Mouse (Mus musculus) forebrain, embryonic 15.5 days (tissue): ENCODE data around the gene Gm9736. TPM values are rescaled to one million over a fixed set of nuclear protein-coding genes. Genes with fewer than 3 reads are reported as not detected.
"Not testable (repeated sequence)": the region's sequence is repeated elsewhere in the genome, so short reads cannot be mapped to it uniquely, and the experiment has no call there.

Source experiments
- ATAC-seq: fragments of 200-750 bp; cut with Nextera tagmentation; replicated peaks from 2 replicates; pipeline ENCODE4 v1.8.0; 2017; ENCODE audit warnings: mild to moderate bottlenecking, moderate TSS enrichment, moderate library complexity
- H3K27ac ChIP-seq: fragments of 300-500 bp; sonication (generic); replicated peaks from 2 replicates; pipeline ENCODE4 v1.5.1; 2015; ENCODE audit warnings: mild to moderate bottlenecking, inconsistent platforms
- H3K27me3 ChIP-seq: fragments of 300-500 bp; sonication (generic); 2 replicates; pipeline ENCODE4 v1.6.1; 2015; ENCODE audit warnings: inconsistent platforms
- H3K36me3 ChIP-seq: fragments of 300-500 bp; sonication (generic); 2 replicates; pipeline ENCODE4 v1.6.1; 2015; ENCODE audit warnings: mild to moderate bottlenecking, inconsistent platforms
- H3K4me1 ChIP-seq: fragments of 300-500 bp; sonication (generic); 2 replicates; pipeline ENCODE4 v1.6.1; 2015; ENCODE audit warnings: inconsistent platforms
- H3K4me2 ChIP-seq: fragments of 300-500 bp; sonication (generic); replicated peaks from 2 replicates; pipeline ENCODE4 v1.6.1; 2015; ENCODE audit warnings: mild to moderate bottlenecking, inconsistent platforms
- H3K4me3 ChIP-seq: fragments of 300-500 bp; sonication (generic); 2 replicates; pipeline ENCODE4 v1.5.1; 2015; ENCODE audit warnings: mild to moderate bottlenecking, inconsistent platforms
- H3K9ac ChIP-seq: fragments of 300-500 bp; sonication (generic); replicated peaks from 2 replicates; pipeline ENCODE4 v1.6.1; 2015; ENCODE audit warnings: mild to moderate bottlenecking, inconsistent platforms
- H3K9me3 ChIP-seq: fragments of 300-500 bp; sonication (generic); 2 replicates; pipeline ENCODE4 v1.6.1; 2016; ENCODE audit warnings: inconsistent platforms
- WGBS: fragments of 180-500 bp; shearing (Covaris S2); methylation state at CpG from one replicate; pipeline ENCODE4 v1.1.7; 2015; ENCODE audit warnings: mixed read lengths; 5-methylcytosine and 5-hydroxymethylcytosine counted together
- polyA plus RNA-seq: library from polyadenylated mRNA; unstranded; fragments of >200 nt; fragmentation: Nextera tagmentation; extraction: Ambion mirVana; gene quantifications from 2 replicates; pipeline ENCODE4 v1.2.1, GENCODE M21; 2015

Gene Gm9736
- polyA plus RNA-seq, 1 experiment from 2014 or later = not detected

DNA sequence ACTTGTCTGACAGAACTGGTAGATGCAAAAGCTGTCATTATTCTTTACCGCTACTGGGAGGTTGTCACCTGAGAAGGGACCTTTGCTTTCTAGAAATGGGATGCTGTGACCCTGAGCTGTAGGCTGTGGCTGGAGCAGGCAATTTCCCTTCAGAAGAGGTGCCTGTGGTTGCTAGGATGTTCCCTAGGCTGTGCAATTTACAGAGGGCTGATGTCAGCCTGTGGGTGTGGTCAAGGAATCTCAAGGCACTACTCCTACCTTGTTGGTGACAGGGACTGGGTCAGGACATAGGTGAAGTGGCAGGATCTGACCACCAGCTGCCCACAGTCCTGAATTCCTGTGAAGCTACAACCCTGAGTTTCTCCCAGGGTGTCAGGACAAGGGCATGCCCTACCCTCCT, 18.6 kb upstream of the Gm9736 start:
- WGBS = 87% methylated on average over 1 of the region's 1 CpGs
- no peak for ATAC-seq

DNA sequence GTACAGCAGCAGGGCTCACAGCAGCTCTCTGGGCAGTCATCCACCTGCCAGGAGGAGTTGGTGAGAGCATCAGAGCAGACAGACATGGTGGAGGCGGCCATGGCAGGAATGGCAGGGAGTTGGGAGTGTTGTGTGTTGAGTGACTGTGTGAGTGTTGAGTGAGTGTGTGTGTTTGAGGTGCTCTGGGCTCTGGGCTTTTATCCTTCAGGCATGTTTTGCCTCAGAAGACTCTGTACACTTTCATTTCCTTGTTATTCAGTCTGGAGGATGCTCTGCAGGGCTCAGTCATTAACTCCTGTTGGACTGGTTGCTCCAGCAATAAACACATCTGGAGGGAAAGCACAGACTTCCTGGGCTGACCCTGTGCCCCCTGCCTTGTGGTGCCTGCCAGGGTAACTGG, 8.4 kb upstream of the Gm9736 start, which contains the start of gene Gm3233:
Gm3233 (minus strand) TSS at position 101 of the 400 bp plus-strand sequence.
- not testable (repeated sequence) for H3K27me3 ChIP-seq, H3K4me2 ChIP-seq, H3K9ac ChIP-seq, H3K4me3 ChIP-seq, H3K36me3 ChIP-seq, H3K4me1 ChIP-seq, ATAC-seq, H3K9me3 ChIP-seq, H3K27ac ChIP-seq
- WGBS = no CpG with 5 or more reads among the region's 1 CpGs

More for the DNA sequence above, 18.6 kb upstream of the Gm9736 start:
- no peaks in the 10 kb centered on the region for H3K27me3 ChIP-seq
- H3K4me2 ChIP-seq = no peak overlapping the region
- no peak overlapping the region for H3K4me3 ChIP-seq
- H3K27ac ChIP-seq = no peak overlapping the region
- no peak overlapping the region for H3K9ac ChIP-seq
- no peaks in the 10 kb centered on the region for H3K9me3 ChIP-seq
- no peaks in the 10 kb centered on the region for H3K4me1 ChIP-seq
- no peaks in the 10 kb centered on the region for H3K36me3 ChIP-seq

DNA sequence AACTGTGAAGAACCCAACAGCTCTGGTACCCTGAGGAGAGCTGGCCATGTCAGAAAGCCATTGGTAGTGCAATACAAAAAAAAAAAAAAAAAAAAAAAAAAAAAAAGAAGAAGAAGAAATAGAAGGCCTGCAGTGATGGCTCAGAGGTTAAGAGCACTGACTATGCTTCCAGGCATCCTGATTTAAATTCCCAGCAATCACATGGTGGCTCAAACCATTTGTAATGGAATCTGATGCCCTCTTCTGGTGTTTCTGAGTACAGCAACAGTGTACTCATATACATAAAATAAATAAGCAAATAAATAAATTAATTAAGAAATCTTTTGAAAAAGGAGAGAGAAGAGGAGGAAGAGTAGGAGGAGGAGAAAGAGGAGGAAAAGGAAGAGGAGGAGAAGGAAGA, 2.3 kb upstream of the Gm9736 start:
- Histone ChIP-seq H3K9me3 (no peaks in the 10 kb centered on the region), H3K4me2 (no peak overlapping the region), H3K4me3 (no peak overlapping the region), H3K4me1 (no peaks in the 10 kb centered on the region), H3K9ac (no peak overlapping the region), H3K36me3 (no peaks in the 10 kb centered on the region), H3K27ac (no peak overlapping the region), H3K27me3 (no peaks in the 10 kb centered on the region)
- ATAC-seq = no peak

DNA sequence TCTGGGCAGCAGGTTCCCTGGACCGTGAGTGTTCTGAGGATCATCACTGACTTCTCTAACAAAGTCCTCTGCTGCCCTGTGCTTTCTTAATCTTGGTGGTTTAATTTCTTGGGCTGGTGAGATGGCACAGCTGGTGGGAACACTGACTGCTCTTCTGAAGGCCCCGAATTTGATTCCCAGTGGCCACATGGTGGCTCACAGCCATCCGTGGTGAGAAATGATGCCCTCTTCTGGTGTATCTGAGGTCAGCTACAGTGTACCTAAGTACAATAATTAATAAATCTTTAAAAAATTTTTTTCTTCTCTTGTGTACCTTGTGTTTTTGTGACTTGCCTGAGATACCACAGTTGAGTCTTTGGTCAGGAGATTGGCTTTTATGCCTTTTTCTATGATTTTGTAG, 1.2 kb upstream of the Gm9736 start:
- H3K36me3 ChIP-seq, H3K27me3 ChIP-seq, H3K9ac ChIP-seq, H3K27ac ChIP-seq, ATAC-seq, H3K4me2 ChIP-seq, H3K4me1 ChIP-seq, H3K9me3 ChIP-seq, H3K4me3 ChIP-seq: not testable (repeated sequence)
- 66% methylated on average over 3 of the region's 3 CpGs for WGBS

DNA sequence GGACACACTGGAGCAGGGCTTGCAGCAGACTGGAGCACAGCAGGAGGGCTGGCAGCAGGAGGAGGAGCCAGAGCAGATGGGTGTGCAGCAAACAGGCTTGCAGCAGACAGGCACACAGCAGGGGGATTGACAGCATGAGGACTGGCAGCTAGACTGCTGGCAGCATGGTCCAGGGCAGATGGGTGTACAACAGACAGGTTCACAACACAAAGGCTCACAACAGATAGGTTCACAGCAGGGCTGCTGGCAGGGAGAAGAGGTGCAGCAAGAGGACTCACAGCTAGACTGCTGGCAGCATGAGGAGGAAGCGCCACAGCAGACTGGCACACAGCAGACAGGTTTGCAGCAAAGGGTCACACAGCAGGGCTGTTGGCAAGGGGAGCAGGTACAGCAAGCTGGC, 468 bp downstream of the Gm9736 start:
- not testable (repeated sequence) for H3K4me1 ChIP-seq, H3K9ac ChIP-seq, ATAC-seq, H3K9me3 ChIP-seq, H3K4me2 ChIP-seq, H3K36me3 ChIP-seq, H3K4me3 ChIP-seq, H3K27ac ChIP-seq, H3K27me3 ChIP-seq
- WGBS = 73% methylated on average over 1 of the region's 1 CpGs

DNA sequence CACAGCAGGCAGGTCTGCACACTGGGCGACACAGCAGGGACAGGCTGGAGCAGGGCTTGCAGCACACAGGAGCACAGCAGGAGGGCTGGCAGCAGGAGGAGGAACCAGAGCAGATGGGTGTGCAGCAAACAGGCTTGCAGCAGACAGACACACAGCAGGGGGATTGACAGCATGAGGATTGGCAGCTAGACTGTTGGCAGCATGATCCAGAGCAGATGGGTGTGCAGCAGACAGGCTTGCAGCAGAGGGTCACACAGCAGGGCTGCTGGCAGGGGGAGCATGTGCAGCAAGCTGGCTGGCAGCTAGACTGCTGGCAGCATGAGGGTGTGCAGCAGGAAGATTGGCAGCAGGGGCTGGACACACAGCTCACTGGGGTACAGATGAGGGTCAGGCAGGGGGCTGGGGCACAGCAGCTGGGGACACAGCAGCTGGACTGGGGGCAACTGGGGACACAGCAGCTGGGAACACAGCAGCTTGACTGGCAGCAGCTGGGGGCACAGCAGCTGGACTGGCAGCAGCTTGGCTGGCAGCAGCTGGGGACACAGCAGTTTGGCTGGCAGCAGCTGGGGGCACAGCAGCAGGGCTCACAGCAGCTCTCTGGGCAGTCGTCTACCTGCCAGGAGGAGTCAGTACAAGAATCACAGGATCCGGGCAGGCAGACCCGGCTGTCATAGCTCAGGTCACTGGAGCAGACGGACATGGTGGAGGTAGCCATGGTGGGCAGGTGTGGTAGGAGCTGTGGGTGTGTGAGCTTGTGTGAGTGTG, 9.0 kb downstream of the Gm9736 start, which contains the start of gene Gm18596:
Gm18596 (minus strand) TSS at position 715 of the 765 bp plus-strand sequence.
- H3K27me3 ChIP-seq, H3K9me3 ChIP-seq, H3K9ac ChIP-seq, H3K4me2 ChIP-seq, H3K4me3 ChIP-seq, H3K36me3 ChIP-seq, ATAC-seq, H3K4me1 ChIP-seq: not testable (repeated sequence)
- 47% methylated on average over 5 of the region's 5 CpGs for WGBS
- H3K27ac ChIP-seq = 0 out of 2 replicates have a peak within 1 kb of the TSS, but pooled peaks have one; percentile 15

DNA sequence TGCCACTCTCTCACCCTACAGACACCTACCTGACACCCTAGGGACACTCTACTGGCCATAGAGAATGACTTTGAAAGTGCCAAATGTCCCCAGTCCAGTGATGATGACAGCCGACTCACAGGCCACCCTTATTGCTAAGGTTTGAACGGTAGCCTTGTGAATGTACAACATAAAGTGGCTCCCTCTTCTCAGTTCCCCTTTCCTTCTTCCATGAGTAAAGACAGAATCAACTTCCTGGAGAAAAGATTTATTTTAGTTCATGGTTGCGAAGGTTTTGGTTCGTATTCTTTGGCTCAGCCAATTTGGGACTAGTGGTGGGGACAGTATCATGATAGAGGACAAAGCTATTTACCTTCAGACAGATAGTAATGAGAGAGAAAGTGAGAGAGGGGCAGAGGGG, 12.2 kb downstream of the Gm9736 start:
- 94% methylated on average over 4 of the region's 4 CpGs for WGBS
- H3K36me3 ChIP-seq = no peaks in the 10 kb centered on the region
- no peak overlapping the region for H3K27ac ChIP-seq
- no peak for ATAC-seq
- H3K4me3 ChIP-seq = no peak overlapping the region
- no peak overlapping the region for H3K4me2 ChIP-seq
- H3K9ac ChIP-seq = no peak overlapping the region
- no peaks in the 10 kb centered on the region for H3K4me1 ChIP-seq
- H3K27me3 ChIP-seq = no peaks in the 10 kb centered on the region
- H3K9me3 ChIP-seq = no peaks in the 10 kb centered on the region; the same call in 1 of the 2 replicates

DNA sequence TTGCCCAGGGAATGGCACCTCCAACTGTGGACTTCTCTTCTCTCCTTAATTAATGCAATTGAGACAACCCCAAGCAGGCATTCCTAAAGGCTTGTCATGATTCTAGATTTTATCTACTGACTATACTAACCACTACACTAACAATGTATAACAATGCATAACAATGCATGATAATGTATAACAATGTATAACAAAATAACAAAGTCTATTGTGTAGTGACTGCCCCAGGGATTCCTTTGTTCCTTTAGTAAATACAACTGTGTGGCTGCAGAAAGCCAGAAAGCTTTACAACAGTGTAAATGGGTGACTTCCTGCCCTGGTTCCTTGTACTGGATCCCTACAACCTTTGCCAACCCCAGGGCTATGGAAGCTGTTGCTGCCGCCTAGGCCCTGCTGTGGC, 15.2 kb downstream of the Gm9736 start:
- Histone ChIP-seq H3K27ac (no peak overlapping the region), H3K4me2 (no peak overlapping the region), H3K4me3 (no peak overlapping the region), H3K27me3 (no peaks in the 10 kb centered on the region), H3K9me3 (no peaks in the 10 kb centered on the region; the same call in 1 of the 2 replicates), H3K9ac (no peak overlapping the region), H3K4me1 (no peaks in the 10 kb centered on the region), H3K36me3 (no peaks in the 10 kb centered on the region)
- WGBS = 93% methylated on average over 1 of the region's 1 CpGs
- ATAC-seq = no peak

DNA sequence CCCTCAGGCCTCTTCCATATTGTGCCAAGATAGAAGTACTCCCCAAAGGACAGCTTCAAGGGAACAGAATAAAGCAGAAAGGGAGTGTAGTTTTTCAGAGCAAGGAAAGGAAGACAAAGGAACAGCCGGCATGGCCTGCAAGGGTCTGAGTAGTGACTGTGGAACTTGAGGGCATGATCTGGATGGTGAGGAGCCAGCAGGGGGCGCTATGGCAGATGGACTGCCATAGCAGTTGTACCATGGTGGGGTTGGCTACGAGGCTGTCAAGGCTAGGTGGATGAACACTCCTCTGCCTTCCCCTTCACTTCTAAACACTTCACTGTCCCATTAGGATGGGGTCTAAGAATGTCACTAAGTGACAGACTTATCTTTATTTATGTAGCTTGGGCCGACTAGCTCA, 21.9 kb downstream of the Gm9736 start:
- H3K4me3 ChIP-seq = no peak overlapping the region
- no peaks in the 10 kb centered on the region for H3K9me3 ChIP-seq
- no peak overlapping the region for H3K27ac ChIP-seq
- no peaks in the 10 kb centered on the region for H3K27me3 ChIP-seq
- no peaks in the 10 kb centered on the region for H3K36me3 ChIP-seq
- H3K4me2 ChIP-seq = no peak overlapping the region
- no peak for ATAC-seq
- H3K4me1 ChIP-seq = no peaks in the 10 kb centered on the region
- WGBS = 50% methylated on average over 4 of the region's 4 CpGs
- H3K9ac ChIP-seq = no peak overlapping the region

DNA sequence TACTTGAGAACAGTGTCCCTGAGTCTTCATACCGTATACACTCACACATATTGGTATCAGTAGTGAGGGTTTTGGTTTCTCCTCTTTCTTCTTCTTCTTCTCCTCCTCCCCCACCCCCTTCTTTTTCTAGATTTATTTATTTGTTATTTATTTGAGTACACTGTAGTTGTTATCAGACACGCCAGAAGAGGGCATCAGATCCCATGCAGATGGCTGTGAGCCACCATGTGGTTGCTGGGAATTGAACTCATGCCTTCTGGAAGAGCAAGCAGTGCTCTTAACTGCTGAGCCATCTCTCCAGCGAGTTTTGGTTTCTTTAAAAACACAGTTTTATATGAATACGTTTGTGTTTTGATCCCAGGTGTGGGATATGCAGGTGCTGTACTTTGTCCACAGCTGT, 22.9 kb downstream of the Gm9736 start:
- WGBS = 72% methylated on average over 4 of the region's 4 CpGs
- Histone ChIP-seq H3K27ac (no peak overlapping the region), H3K4me3 (no peak overlapping the region), H3K27me3 (no peaks in the 10 kb centered on the region), H3K36me3 (no peaks in the 10 kb centered on the region), H3K4me1 (no peaks in the 10 kb centered on the region), H3K4me2 (no peak overlapping the region), H3K9me3 (no peaks in the 10 kb centered on the region), H3K9ac (no peak overlapping the region)
- no peak for ATAC-seq

DNA sequence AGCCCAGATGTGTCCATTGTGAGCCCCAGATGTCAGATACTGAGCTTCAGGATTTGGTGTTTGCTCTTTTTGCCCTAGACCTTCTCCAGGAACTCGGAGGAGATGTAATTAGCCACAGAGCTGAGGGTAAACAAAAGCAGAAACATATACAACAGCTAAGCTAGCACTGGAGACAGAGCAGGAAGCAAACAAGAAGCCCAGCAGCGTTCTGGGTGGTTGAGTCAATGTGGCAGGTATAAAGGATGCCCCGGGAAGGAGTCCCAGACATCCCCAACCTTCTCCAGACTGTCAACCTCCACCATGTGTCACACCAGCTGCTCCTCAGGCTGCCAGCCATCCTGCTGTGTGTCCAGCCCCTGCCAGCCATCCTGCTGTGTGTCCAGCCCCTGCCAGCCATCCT, 25.0 kb downstream of the Gm9736 start, which contains the start of gene Gm10100:
Gm10100 (plus strand) TSS at position 301 of the 400 bp plus-strand sequence.
- H3K27me3 ChIP-seq = no peaks in the 10 kb centered on the region
- no peak within 1 kb of the TSS for H3K4me3 ChIP-seq
- no peak within 1 kb of the TSS for H3K9ac ChIP-seq
- H3K36me3 ChIP-seq = no peaks in the 10 kb centered on the region
- ATAC-seq = no peak
- H3K9me3 ChIP-seq = no peaks in the 10 kb centered on the region
- no peaks in the 10 kb centered on the region for H3K4me1 ChIP-seq
- no peak within 1 kb of the TSS for H3K27ac ChIP-seq
- WGBS = 35% methylated on average over 3 of the region's 3 CpGs
- no peak within 1 kb of the TSS for H3K4me2 ChIP-seq

DNA sequence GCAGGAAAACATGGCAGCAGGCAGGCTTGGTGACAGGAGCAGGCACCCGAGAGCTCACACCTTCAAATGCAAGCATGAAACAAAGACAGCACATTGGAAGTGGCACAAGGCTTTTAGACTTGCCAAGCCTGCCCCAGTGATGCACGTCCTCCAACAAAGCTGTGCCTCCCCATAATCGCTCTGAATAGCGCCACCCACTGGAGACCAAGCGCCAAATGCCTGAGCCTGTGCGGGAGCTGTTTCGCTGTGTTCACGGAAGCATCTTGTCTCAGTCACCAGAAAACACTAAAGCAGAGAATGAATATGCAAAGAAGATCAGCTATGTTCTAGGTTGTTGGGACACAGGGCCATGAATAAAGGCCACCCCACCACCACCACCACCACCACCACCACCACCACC, 26.3 kb downstream of the Gm9736 start:
- Histone ChIP-seq H3K4me1 (no peaks in the 10 kb centered on the region), H3K4me2 (no peak overlapping the region), H3K9ac (no peak overlapping the region), H3K27ac (no peak overlapping the region), H3K27me3 (no peaks in the 10 kb centered on the region), H3K4me3 (no peak overlapping the region), H3K9me3 (no peaks in the 10 kb centered on the region), H3K36me3 (no peaks in the 10 kb centered on the region)
- no peak for ATAC-seq
- WGBS = 75% methylated on average over 8 of the region's 8 CpGs

DNA sequence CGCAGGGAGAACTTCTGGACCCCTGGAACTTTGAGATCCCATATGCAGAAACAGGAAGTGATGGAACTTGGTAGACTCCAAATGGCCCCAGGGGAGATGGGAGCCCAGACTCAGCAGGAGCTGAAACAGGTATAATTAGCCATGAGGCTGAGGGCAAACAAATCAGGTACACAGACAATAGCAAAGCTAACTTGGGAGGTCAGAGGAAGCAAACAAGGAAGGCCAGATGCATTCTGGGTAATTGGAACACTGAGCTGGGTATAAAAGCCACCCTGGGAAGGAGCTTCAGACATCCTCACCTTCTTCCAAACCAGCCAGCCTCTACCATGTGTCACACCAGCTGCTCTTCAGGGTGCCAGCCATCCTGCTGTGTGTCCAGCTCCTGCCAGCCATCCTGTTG, 30.9 kb downstream of the Gm9736 start, which contains the start of gene Krtap12-1:
Krtap12-1 (plus strand) TSS at position 301 of the 400 bp plus-strand sequence.
- WGBS = 90% methylated on average over 1 of the region's 1 CpGs
- not testable (repeated sequence) for H3K4me1 ChIP-seq, H3K4me3 ChIP-seq

More for the DNA sequence above, 30.9 kb downstream of the Gm9736 start, which contains the start of gene Krtap12-1:
- not testable (repeated sequence) for H3K27me3 ChIP-seq, H3K4me2 ChIP-seq, H3K36me3 ChIP-seq, ATAC-seq, H3K27ac ChIP-seq, H3K9ac ChIP-seq, H3K9me3 ChIP-seq
